Mouse (Mus musculus): Measurements from ENCODE around the gene Fbxl17. TPM values are rescaled to one million over a fixed set of nuclear protein-coding genes. Genes with fewer than 3 reads are reported as not detected.

Fbxl17 gene
- polyA plus RNA-seq, 1 experiment from 2014 or later = 17.4 TPM

DNA sequence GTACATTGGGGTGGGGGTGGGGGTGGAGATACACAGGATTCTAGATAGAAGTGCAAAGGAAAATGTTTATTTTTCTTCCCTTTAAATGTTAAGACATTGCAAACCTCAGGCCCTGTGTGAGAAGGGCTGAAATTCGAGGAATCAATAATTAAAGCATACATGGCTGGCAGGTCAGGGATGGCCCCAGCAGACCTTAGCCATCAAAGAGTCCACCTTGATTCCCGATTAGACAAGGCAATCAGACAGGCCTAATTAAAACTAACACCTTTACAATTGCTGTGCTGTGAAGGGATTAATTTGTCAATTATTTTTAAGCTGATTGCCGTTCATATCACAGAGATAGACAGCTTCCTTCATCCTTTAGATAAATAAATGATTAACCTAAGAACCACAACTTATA lies 439.0 kb downstream of the Fbxl17 start:
- H3K9ac ChIP-seq (ENCODE audit: low read length) = no peak overlapping the region
- no peak for ATAC-seq (ENCODE audit: insufficient number of reproducible peaks, insufficient read depth, low FRiP score, low read depth)
- H3K36me3 ChIP-seq (ENCODE audit: control insufficient read depth, insufficient read depth, low read length) = peaks cover 5% of the 10 kb centered on the region; the same call in 1 of the 2 replicates
- H3K27ac ChIP-seq (replicated peaks in 1 of 2; ENCODE audit: control insufficient read depth in 1 of 2, insufficient read depth in 1 of 2, low read depth in 2 of 2, low read length in 2 of 2) = no peak overlapping the region
- H3K27me3 ChIP-seq (ENCODE audit: control insufficient read depth, insufficient read depth, low read length) = no peaks in the 10 kb centered on the region
- WGBS = 75% methylated on average over 3 of the region's 3 CpGs
- no peak overlapping the region for H3K4me3 ChIP-seq (ENCODE audit: control insufficient read depth in 1 of 2, insufficient read depth in 1 of 2, low read depth in 1 of 2, low read length in 2 of 2)
- no peaks in the 10 kb centered on the region for H3K4me1 ChIP-seq (ENCODE audit: control insufficient read depth in 2 of 2, insufficient read depth in 2 of 2, low read length in 2 of 2)
- H3K4me2 ChIP-seq (ENCODE audit: low read length) = no peak overlapping the region
- no peaks in the 10 kb centered on the region for H3K9me3 ChIP-seq (ENCODE audit: control insufficient read depth, low read length)

DNA sequence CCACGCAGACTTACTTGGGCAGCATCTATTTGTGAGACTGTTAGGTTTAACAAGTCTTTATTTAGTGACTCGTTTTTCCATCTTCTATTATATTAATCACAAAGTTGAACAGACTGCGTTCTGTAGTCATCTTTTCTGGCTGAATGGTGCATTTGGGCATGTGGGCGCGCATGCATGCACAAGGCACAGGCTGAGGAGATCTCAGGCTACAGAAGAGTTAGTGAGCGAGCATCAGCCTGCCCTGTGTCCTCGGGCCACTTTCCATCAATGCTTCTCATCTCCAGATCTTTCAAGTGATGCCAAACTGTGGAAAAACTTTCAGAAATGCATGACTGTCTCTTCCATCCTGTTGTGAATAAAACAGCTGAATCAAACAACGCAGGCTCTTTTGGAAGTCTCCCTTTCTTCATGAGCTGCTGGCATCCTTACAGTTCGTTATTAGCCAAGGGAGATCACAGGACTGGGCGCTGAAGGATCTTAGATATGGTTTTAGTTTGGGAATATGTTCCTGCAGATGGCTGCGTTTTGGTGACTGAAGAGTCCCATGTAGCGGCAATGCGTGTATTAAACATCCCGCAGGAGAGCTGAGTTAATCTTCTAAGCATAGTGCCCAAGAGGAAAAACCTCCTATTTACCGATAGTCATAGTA lies 442.0 kb downstream of the Fbxl17 start:
- Histone ChIP-seq H3K36me3 (ENCODE audit: control insufficient read depth, insufficient read depth, low read length) (peaks cover 5% of the 10 kb centered on the region; the same call in 1 of the 2 replicates), H3K4me2 (ENCODE audit: low read length) (no peak overlapping the region), H3K27ac (replicated peaks in 1 of 2; ENCODE audit: control insufficient read depth in 1 of 2, insufficient read depth in 1 of 2, low read depth in 2 of 2, low read length in 2 of 2) (no peak overlapping the region), H3K4me1 (ENCODE audit: control insufficient read depth in 2 of 2, insufficient read depth in 2 of 2, low read length in 2 of 2) (no peaks in the 10 kb centered on the region), H3K27me3 (ENCODE audit: control insufficient read depth, insufficient read depth, low read length) (no peaks in the 10 kb centered on the region), H3K9me3 (ENCODE audit: control insufficient read depth, low read length) (no peaks in the 10 kb centered on the region), H3K9ac (ENCODE audit: low read length) (no peak overlapping the region), H3K4me3 (ENCODE audit: control insufficient read depth in 1 of 2, insufficient read depth in 1 of 2, low read depth in 1 of 2, low read length in 2 of 2) (no peak overlapping the region)
- ATAC-seq (ENCODE audit: insufficient number of reproducible peaks, insufficient read depth, low FRiP score, low read depth) = no peak
- WGBS = 88% methylated on average over 15 of the region's 15 CpGs

DNA sequence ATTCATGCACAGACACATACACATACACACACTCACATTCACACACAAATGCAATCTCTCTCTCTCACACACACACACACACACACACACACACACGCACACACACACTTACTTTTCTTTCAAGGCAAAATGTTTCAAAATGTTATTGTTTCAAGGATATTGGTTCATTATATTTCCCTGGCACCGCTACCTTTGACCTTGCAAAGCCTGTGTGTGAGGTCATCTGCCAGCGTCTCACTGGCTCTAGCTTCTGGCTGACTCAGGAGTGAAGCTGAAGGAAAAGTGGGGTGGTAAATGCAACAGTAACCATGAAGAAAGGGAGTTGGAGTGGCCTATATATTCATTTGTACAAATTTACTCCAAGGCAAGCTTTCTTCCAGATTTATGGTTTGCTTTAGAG lies 442.8 kb downstream of the Fbxl17 start:
- peaks cover 5% of the 10 kb centered on the region; the same call in 1 of the 2 replicates for H3K36me3 ChIP-seq (ENCODE audit: control insufficient read depth, insufficient read depth, low read length)
- H3K4me3 ChIP-seq (ENCODE audit: control insufficient read depth in 1 of 2, insufficient read depth in 1 of 2, low read depth in 1 of 2, low read length in 2 of 2) = no peak overlapping the region
- no peak overlapping the region for H3K4me2 ChIP-seq (ENCODE audit: low read length)
- H3K9me3 ChIP-seq (ENCODE audit: control insufficient read depth, low read length) = no peaks in the 10 kb centered on the region
- H3K27me3 ChIP-seq (ENCODE audit: control insufficient read depth, insufficient read depth, low read length) = no peaks in the 10 kb centered on the region
- no peak for ATAC-seq (ENCODE audit: insufficient number of reproducible peaks, insufficient read depth, low FRiP score, low read depth)
- 80% methylated on average over 3 of the region's 3 CpGs for WGBS
- no peaks in the 10 kb centered on the region for H3K4me1 ChIP-seq (ENCODE audit: control insufficient read depth in 2 of 2, insufficient read depth in 2 of 2, low read length in 2 of 2)
- H3K27ac ChIP-seq (replicated peaks in 1 of 2; ENCODE audit: control insufficient read depth in 1 of 2, insufficient read depth in 1 of 2, low read depth in 2 of 2, low read length in 2 of 2) = no peak overlapping the region
- no peak overlapping the region for H3K9ac ChIP-seq (ENCODE audit: low read length)

DNA sequence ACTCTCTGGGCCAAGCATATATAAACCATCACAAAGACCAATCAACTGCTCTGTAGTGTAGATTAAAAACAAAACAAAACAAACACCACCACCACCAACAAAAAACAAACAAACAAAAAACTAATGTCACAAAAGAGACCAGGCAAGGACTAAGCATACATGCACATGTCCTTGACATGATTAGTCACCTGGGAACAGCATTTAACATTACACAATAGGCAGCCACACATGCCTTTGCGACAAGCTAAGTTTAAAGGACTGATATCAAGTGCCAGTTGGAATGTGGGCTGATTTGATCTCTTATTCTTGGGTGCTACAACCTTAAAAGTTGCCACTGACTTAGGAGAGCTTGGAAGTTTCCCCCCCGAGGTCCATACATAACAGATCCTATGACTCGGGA lies 446.5 kb downstream of the Fbxl17 start:
- WGBS = 70% methylated on average over 3 of the region's 3 CpGs
- Histone ChIP-seq H3K27me3 (ENCODE audit: control insufficient read depth, insufficient read depth, low read length) (no peaks in the 10 kb centered on the region), H3K9me3 (ENCODE audit: control insufficient read depth, low read length) (no peaks in the 10 kb centered on the region), H3K9ac (ENCODE audit: low read length) (no peak overlapping the region), H3K36me3 (ENCODE audit: control insufficient read depth, insufficient read depth, low read length) (peaks cover 5% of the 10 kb centered on the region; the same call in 1 of the 2 replicates), H3K4me1 (ENCODE audit: control insufficient read depth in 2 of 2, insufficient read depth in 2 of 2, low read length in 2 of 2) (no peaks in the 10 kb centered on the region), H3K27ac (replicated peaks in 1 of 2; ENCODE audit: control insufficient read depth in 1 of 2, insufficient read depth in 1 of 2, low read depth in 2 of 2, low read length in 2 of 2) (no peak overlapping the region), H3K4me3 (ENCODE audit: control insufficient read depth in 1 of 2, insufficient read depth in 1 of 2, low read depth in 1 of 2, low read length in 2 of 2) (no peak overlapping the region), H3K4me2 (ENCODE audit: low read length) (no peak overlapping the region)
- no peak for ATAC-seq (ENCODE audit: insufficient number of reproducible peaks, insufficient read depth, low FRiP score, low read depth)

DNA sequence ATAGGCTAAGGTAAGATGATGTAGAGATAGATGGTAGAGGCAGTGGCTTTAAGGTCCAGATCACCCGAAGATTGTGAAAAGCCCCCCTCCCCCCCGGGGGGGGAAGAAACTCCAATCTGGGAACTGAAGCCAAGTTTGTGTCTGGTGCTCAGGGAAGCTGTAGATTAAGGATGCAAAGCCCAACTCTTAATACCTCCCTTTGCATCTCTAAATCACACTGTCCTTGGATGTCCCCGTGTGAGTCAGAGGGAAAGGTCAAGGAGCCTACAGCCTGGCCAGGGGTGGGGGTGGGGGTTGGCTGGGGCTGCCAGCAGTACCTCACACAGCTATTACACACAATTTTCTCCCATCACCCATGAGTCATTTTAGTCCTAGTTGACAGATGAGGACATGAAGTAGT lies 453.4 kb downstream of the Fbxl17 start:
- ATAC-seq (ENCODE audit: insufficient number of reproducible peaks, insufficient read depth, low FRiP score, low read depth) = no peak
- peaks cover 2 to 8% of the 10 kb centered on the region in 2 experiments; a peak in 3 of 4 replicates for H3K4me1 ChIP-seq (ENCODE audit: control insufficient read depth in 2 of 2, insufficient read depth in 2 of 2, low read length in 2 of 2)
- no peak overlapping the region for H3K9ac ChIP-seq (ENCODE audit: low read length)
- no peak overlapping the region for H3K4me3 ChIP-seq (ENCODE audit: control insufficient read depth in 1 of 2, insufficient read depth in 1 of 2, low read depth in 1 of 2, low read length in 2 of 2)
- H3K36me3 ChIP-seq (ENCODE audit: control insufficient read depth, insufficient read depth, low read length) = no peaks in the 10 kb centered on the region
- H3K4me2 ChIP-seq (ENCODE audit: low read length) = no peak overlapping the region
- H3K27me3 ChIP-seq (ENCODE audit: control insufficient read depth, insufficient read depth, low read length) = no peaks in the 10 kb centered on the region
- no peaks in the 10 kb centered on the region for H3K9me3 ChIP-seq (ENCODE audit: control insufficient read depth, low read length)
- H3K27ac ChIP-seq (replicated peaks in 1 of 2; ENCODE audit: control insufficient read depth in 1 of 2, insufficient read depth in 1 of 2, low read depth in 2 of 2, low read length in 2 of 2) = no peak overlapping the region
- 55% methylated on average over 3 of the region's 3 CpGs for WGBS

DNA sequence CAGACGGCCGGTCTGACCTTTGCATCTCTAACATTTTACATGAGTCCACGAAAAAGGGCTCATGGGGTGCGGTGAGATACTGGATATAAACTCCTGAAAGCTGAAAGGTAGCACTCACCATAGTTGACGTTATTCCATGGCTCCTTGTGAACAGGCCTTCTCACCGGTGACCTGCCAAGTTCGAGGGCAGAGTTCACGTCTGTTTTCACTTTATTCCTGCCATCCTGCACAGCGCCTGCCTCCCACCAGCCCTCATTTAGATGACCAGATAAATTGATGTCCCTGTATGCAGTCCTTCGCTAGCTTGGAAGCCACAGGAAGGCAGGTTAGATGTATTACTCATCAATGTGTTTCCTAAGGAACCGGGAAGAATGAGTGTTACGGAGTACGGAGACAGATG lies 454.5 kb downstream of the Fbxl17 start:
- H3K4me1 ChIP-seq (ENCODE audit: control insufficient read depth in 2 of 2, insufficient read depth in 2 of 2, low read length in 2 of 2) = peaks cover 2 to 8% of the 10 kb centered on the region in 2 experiments; a peak in 3 of 4 replicates
- no peak overlapping the region for H3K4me3 ChIP-seq (ENCODE audit: control insufficient read depth in 1 of 2, insufficient read depth in 1 of 2, low read depth in 1 of 2, low read length in 2 of 2)
- H3K27me3 ChIP-seq (ENCODE audit: control insufficient read depth, insufficient read depth, low read length) = no peaks in the 10 kb centered on the region
- no peak overlapping the region for H3K9ac ChIP-seq (ENCODE audit: low read length)
- H3K27ac ChIP-seq (replicated peaks in 1 of 2; ENCODE audit: control insufficient read depth in 1 of 2, insufficient read depth in 1 of 2, low read depth in 2 of 2, low read length in 2 of 2) = no peak overlapping the region
- no peak overlapping the region for H3K4me2 ChIP-seq (ENCODE audit: low read length)
- H3K9me3 ChIP-seq (ENCODE audit: control insufficient read depth, low read length) = peaks cover 10% of the 10 kb centered on the region
- no peaks in the 10 kb centered on the region for H3K36me3 ChIP-seq (ENCODE audit: control insufficient read depth, insufficient read depth, low read length)
- no peak for ATAC-seq (ENCODE audit: insufficient number of reproducible peaks, insufficient read depth, low FRiP score, low read depth)
- whole genome bisulfite sequencing = 84% methylated on average over 13 of the region's 13 CpGs

DNA sequence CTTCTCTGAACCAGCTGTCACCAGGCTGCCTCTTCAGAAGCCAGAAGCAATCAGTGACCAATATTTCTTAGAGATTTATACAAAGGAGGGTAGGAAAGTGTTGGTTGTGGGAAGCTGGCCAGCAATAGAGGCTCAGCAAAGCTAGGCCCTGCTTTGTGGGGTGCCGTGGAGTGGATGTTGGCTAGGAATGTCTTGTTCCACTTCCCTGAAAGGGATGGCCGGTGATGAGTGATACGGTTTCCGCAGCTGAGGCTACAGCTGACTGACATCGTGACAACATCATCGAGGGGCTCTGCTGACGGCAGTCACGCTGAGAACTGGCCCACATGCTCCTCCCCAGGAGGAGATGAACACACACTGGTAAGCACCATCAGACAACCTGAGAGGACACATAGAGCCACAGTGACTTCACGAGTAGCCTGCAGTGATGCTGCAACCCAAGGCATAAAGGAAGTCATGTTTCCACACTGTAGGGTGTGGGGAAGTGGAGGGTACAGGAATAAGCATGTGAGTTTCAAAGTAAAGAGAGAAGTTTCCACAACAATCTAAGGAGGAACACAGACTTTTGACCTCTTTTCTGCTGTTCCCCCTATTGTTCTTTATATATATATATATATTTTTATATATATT lies 456.7 kb downstream of the Fbxl17 start:
- Histone ChIP-seq H3K4me2 (ENCODE audit: low read length) (no peak overlapping the region), H3K9ac (ENCODE audit: low read length) (no peak overlapping the region), H3K9me3 (ENCODE audit: control insufficient read depth, low read length) (peaks cover 18% of the 10 kb centered on the region), H3K36me3 (ENCODE audit: control insufficient read depth, insufficient read depth, low read length) (no peaks in the 10 kb centered on the region), H3K27me3 (ENCODE audit: control insufficient read depth, insufficient read depth, low read length) (no peaks in the 10 kb centered on the region), H3K4me3 (ENCODE audit: control insufficient read depth in 1 of 2, insufficient read depth in 1 of 2, low read depth in 1 of 2, low read length in 2 of 2) (no peak overlapping the region), H3K4me1 (ENCODE audit: control insufficient read depth in 2 of 2, insufficient read depth in 2 of 2, low read length in 2 of 2) (peaks cover 2 to 8% of the 10 kb centered on the region in 2 experiments; a peak in 3 of 4 replicates), H3K27ac (replicated peaks in 1 of 2; ENCODE audit: control insufficient read depth in 1 of 2, insufficient read depth in 1 of 2, low read depth in 2 of 2, low read length in 2 of 2) (no peak overlapping the region)
- ATAC-seq (ENCODE audit: insufficient number of reproducible peaks, insufficient read depth, low FRiP score, low read depth) = no peak
- 60% methylated on average over 9 of the region's 9 CpGs for WGBS

Data from heart, embryonic 14.5 days (tissue).